Mouse (Mus musculus): ENCODE measurements around the gene Tgif1. TPM values are rescaled to one million over a fixed set of nuclear protein-coding genes. Genes with fewer than 3 reads are reported as not detected.
A peak's percentile ranks its signal among the peaks of the same experiment; 100 is the strongest.
"Not testable (repeated sequence)": the region's sequence is repeated elsewhere in the genome, so short reads cannot be mapped to it uniquely, and the experiment has no call there.

Tgif1 gene
- polyA plus RNA-seq, 1 experiment from 2014 or later: 10.9 TPM

- 83% methylated on average over 2 of the region's 2 CpGs for WGBS
- Histone ChIP-seq H3K9ac (replicated peaks; ENCODE audit: low read depth, low read length) (no peak overlapping the region), H3K36me3 (ENCODE audit: control insufficient read depth, insufficient read depth, low read length) (no peaks in the 10 kb centered on the region), H3K27ac (ENCODE audit: low read depth, low read length) (no peak overlapping the region), H3K4me2 (ENCODE audit: low read depth, low read length) (no peak overlapping the region), H3K9me3 (ENCODE audit: control insufficient read depth, low read length) (no peaks in the 10 kb centered on the region), H3K4me3 (ENCODE audit: low read depth, low read length) (no peak overlapping the region), H3K4me1 (ENCODE audit: control insufficient read depth, insufficient read depth, low read length) (no peaks in the 10 kb centered on the region), H3K27me3 (ENCODE audit: control insufficient read depth, insufficient read depth, low read length) (no peaks in the 10 kb centered on the region)
- ATAC-seq (ENCODE audit: low read depth): no peak
Measured at GRCm38 (mm10) chr17:70828569-70828968, 24.8 kb downstream of the Tgif1 start.

GRCm38 (mm10) chr17:70828180-70828528 is 25.2 kb downstream of the Tgif1 start:
- Histone ChIP-seq H3K4me3 (ENCODE audit: low read depth, low read length) (no peak overlapping the region), H3K9me3 (ENCODE audit: control insufficient read depth, low read length) (no peaks in the 10 kb centered on the region), H3K9ac (replicated peaks; ENCODE audit: low read depth, low read length) (no peak overlapping the region), H3K27ac (ENCODE audit: low read depth, low read length) (no peak overlapping the region), H3K36me3 (ENCODE audit: control insufficient read depth, insufficient read depth, low read length) (no peaks in the 10 kb centered on the region), H3K4me2 (ENCODE audit: low read depth, low read length) (no peak overlapping the region), H3K4me1 (ENCODE audit: control insufficient read depth, insufficient read depth, low read length) (no peaks in the 10 kb centered on the region), H3K27me3 (ENCODE audit: control insufficient read depth, insufficient read depth, low read length) (no peaks in the 10 kb centered on the region)
- ATAC-seq (ENCODE audit: low read depth): no peak
- WGBS: 74% methylated on average over 4 of the region's 4 CpGs

DNA sequence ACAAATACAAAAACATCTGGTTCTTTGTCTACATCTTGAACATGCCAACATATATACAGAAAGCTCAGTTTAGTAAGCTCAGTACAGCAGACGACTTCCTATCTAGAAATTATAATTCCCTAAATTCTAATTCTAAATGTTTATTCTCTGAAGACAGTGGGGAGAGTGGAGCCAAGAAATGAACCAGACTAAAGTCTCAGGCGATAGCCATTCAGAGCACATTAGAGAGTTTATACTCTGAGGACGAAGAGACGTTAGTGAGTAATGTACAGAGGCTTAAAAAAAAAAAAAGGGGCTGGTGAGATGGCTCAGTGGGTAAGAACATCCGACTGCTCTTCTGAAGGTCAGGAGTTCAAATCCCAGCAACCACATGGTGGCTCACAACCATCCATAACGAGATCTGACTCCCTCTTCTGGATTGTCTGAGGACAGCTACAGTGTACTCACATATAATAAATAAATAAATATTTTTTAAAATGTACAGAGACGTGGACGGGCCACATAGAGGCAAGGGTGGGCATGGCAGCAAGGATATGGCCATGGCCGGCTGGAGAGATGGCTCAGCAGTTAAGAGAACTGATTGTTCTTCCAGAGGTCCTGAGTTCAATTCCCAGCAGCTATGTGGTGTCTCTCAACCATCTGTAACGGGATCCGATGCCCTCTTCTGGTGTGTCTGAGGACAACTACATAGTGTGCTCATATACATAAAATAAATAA is 25.7 kb downstream of the Tgif1 start:
- not testable (repeated sequence) for H3K4me2 ChIP-seq (ENCODE audit: low read depth, low read length); H3K9ac ChIP-seq (replicated peaks; ENCODE audit: low read depth, low read length); H3K36me3 ChIP-seq (ENCODE audit: control insufficient read depth, insufficient read depth, low read length); H3K4me1 ChIP-seq (ENCODE audit: control insufficient read depth, insufficient read depth, low read length); H3K4me3 ChIP-seq (ENCODE audit: low read depth, low read length); H3K27ac ChIP-seq (ENCODE audit: low read depth, low read length); H3K9me3 ChIP-seq (ENCODE audit: control insufficient read depth, low read length); ATAC-seq (ENCODE audit: low read depth); H3K27me3 ChIP-seq (ENCODE audit: control insufficient read depth, insufficient read depth, low read length)
- 87% methylated on average over 10 of the region's 11 CpGs for WGBS

DNA sequence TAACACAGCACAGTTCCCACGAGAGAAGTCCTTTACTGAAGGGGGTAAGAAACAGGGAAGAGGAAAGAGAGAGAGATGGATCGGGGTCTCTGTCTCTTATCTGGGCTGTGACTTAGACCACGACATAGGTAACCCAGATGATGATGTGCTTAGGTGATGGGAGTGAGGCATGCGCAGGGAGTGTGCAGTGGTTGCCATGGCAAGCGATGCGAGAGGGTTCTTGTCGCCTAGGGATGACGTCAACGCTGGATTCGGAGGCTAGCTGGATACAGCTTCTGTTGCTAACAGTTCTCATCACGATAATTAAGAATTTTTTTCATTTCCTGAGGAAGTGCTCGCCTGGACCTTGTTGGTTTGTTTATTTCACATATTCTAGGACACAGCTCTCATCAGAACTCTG is 27.1 kb downstream of the Tgif1 start:
- no peak overlapping the region for H3K9ac ChIP-seq (replicated peaks; ENCODE audit: low read depth, low read length)
- WGBS: 90% methylated on average over 12 of the region's 12 CpGs
- no peak for ATAC-seq (ENCODE audit: low read depth)

DNA sequence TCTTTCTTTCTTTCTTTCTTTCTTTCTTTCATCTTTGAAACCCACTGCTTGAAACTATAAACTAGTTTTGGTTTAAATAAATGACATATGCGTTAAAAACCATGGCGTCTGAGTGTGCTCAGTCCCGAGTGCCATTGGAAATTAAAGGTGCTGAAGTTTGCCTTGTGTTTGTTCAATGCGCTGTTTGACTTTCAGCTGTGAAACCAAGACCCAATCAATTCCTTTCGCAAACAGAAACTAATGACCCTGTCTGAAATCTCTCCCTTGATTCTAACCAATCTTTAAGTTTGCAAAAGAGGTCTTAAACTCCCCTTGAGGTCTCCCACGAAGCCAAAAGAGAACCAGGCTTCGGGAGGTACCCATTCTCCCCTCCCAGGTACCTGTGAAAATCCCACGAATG is 30.3 kb downstream of the Tgif1 start:
- H3K4me2 ChIP-seq (ENCODE audit: low read depth, low read length): no peak overlapping the region
- 88% methylated on average over 8 of the region's 8 CpGs for WGBS
- no peak overlapping the region for H3K27ac ChIP-seq (ENCODE audit: low read depth, low read length)
- no peak overlapping the region for H3K9ac ChIP-seq (replicated peaks; ENCODE audit: low read depth, low read length)
- 0 out of 2 replicates have a peak, but pooled peaks cover 2% of the 10 kb centered on the region for H3K27me3 ChIP-seq (ENCODE audit: control insufficient read depth, insufficient read depth, low read length)
- peaks cover 2% of the 10 kb centered on the region; the same call in 1 of the 2 replicates for H3K4me1 ChIP-seq (ENCODE audit: control insufficient read depth, insufficient read depth, low read length)
- no peaks in the 10 kb centered on the region for H3K9me3 ChIP-seq (ENCODE audit: control insufficient read depth, low read length)
- H3K36me3 ChIP-seq (ENCODE audit: control insufficient read depth, insufficient read depth, low read length): no peaks in the 10 kb centered on the region
- H3K4me3 ChIP-seq (ENCODE audit: low read depth, low read length): no peak overlapping the region
- ATAC-seq (ENCODE audit: low read depth): no peak

More for the DNA sequence above, 27.1 kb downstream of the Tgif1 start:
- H3K4me1 ChIP-seq (ENCODE audit: control insufficient read depth, insufficient read depth, low read length): no peaks in the 10 kb centered on the region
- no peak overlapping the region for H3K4me2 ChIP-seq (ENCODE audit: low read depth, low read length)
- no peaks in the 10 kb centered on the region for H3K27me3 ChIP-seq (ENCODE audit: control insufficient read depth, insufficient read depth, low read length)
- H3K36me3 ChIP-seq (ENCODE audit: control insufficient read depth, insufficient read depth, low read length): no peaks in the 10 kb centered on the region
- H3K4me3 ChIP-seq (ENCODE audit: low read depth, low read length): no peak overlapping the region
- H3K9me3 ChIP-seq (ENCODE audit: control insufficient read depth, low read length): no peaks in the 10 kb centered on the region
- no peak overlapping the region for H3K27ac ChIP-seq (ENCODE audit: low read depth, low read length)

DNA sequence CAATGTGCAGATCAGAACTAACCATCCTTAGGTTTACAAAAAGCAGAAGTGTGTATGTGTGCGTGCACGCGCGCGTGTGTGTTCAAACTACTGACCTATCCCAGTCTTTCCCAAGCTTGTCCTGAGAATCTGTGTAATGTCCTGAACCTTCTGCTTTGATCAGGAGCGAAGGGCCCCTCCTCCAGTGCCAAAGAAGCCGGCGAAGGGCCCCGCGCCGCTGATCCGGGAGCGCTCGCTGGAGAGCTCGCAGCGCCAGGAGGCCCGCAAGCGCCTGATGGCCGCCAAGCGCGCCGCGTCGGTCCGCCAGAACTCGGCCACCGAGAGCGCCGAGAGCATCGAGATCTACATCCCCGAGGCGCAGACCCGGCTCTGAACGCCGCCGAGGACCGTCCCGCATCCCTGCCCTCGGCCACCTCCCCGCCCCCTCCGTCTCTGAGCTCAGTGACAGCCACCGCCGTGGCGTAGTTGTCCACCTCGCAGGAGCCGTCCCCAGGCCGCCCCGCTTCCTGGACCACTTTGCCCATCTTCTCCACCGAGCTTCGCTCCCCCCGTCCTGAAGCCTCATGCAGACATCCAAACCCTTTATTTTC is 35.4 kb downstream of the Tgif1 start:
- Histone ChIP-seq H3K4me2 (ENCODE audit: low read depth, low read length) (peak overlapping the region; percentile 86), H3K9ac (replicated peaks; ENCODE audit: low read depth, low read length) (peak overlapping the region; percentile 47; the same call in 1 of the 2 replicates), H3K36me3 (ENCODE audit: control insufficient read depth, insufficient read depth, low read length) (no peaks in the 10 kb centered on the region), H3K27me3 (ENCODE audit: control insufficient read depth, insufficient read depth, low read length) (0 out of 2 replicates have a peak, but pooled peaks cover 7% of the 10 kb centered on the region), H3K4me3 (ENCODE audit: low read depth, low read length) (peak overlapping the region; percentile 43), H3K4me1 (ENCODE audit: control insufficient read depth, insufficient read depth, low read length) (peaks cover 5% of the 10 kb centered on the region; the same call in 1 of the 2 replicates), H3K9me3 (ENCODE audit: control insufficient read depth, low read length) (no peaks in the 10 kb centered on the region), H3K27ac (ENCODE audit: low read depth, low read length) (no peak overlapping the region)
- WGBS: 2% methylated on average over 48 of the region's 51 CpGs
- ATAC-seq (ENCODE audit: low read depth): peak; percentile 78

GRCm38 (mm10) chr17:70815001-70815400 is 38.3 kb downstream of the Tgif1 start:
- no peak overlapping the region for H3K4me2 ChIP-seq (ENCODE audit: low read depth, low read length)
- H3K9me3 ChIP-seq (ENCODE audit: control insufficient read depth, low read length): no peaks in the 10 kb centered on the region
- H3K9ac ChIP-seq (replicated peaks; ENCODE audit: low read depth, low read length): no peak overlapping the region
- no peak overlapping the region for H3K27ac ChIP-seq (ENCODE audit: low read depth, low read length)
- no peak overlapping the region for H3K4me3 ChIP-seq (ENCODE audit: low read depth, low read length)
- WGBS: 51% methylated on average over 8 of the region's 8 CpGs
- H3K4me1 ChIP-seq (ENCODE audit: control insufficient read depth, insufficient read depth, low read length): peaks cover 5% of the 10 kb centered on the region; the same call in 1 of the 2 replicates
- no peak for ATAC-seq (ENCODE audit: low read depth)
- 0 out of 2 replicates have a peak, but pooled peaks cover 7% of the 10 kb centered on the region for H3K27me3 ChIP-seq (ENCODE audit: control insufficient read depth, insufficient read depth, low read length)
- no peaks in the 10 kb centered on the region for H3K36me3 ChIP-seq (ENCODE audit: control insufficient read depth, insufficient read depth, low read length)

DNA sequence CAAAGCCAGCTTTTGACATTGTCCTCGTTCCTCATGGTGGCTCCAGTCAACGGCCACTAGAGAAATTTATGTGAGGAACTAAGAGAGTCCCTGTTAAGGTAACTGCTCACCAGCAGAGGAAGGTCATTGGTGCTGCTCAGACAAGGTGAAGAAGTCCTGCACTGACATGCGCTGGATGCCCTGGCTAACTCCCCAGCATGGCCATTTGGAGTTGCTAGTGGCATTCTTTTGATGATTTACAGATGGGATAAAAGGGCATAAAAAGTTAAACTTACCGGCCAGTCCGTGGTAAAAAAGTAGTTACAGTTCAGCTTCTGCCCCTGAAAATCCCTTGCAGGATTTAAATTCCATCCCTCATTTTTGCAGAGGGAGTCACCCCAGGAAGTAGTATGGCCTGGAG is 42.6 kb downstream of the Tgif1 start:
- no peak overlapping the region for H3K4me2 ChIP-seq (ENCODE audit: low read depth, low read length)
- H3K27ac ChIP-seq (ENCODE audit: low read depth, low read length): no peak overlapping the region
- H3K9me3 ChIP-seq (ENCODE audit: control insufficient read depth, low read length): no peaks in the 10 kb centered on the region
- 78% methylated on average over 5 of the region's 5 CpGs for WGBS
- no peaks in the 10 kb centered on the region for H3K27me3 ChIP-seq (ENCODE audit: control insufficient read depth, insufficient read depth, low read length)
- H3K4me3 ChIP-seq (ENCODE audit: low read depth, low read length): no peak overlapping the region
- H3K4me1 ChIP-seq (ENCODE audit: control insufficient read depth, insufficient read depth, low read length): no peaks in the 10 kb centered on the region
- H3K9ac ChIP-seq (replicated peaks; ENCODE audit: low read depth, low read length): no peak overlapping the region
- no peak for ATAC-seq (ENCODE audit: low read depth)
- no peaks in the 10 kb centered on the region for H3K36me3 ChIP-seq (ENCODE audit: control insufficient read depth, insufficient read depth, low read length)

- Histone ChIP-seq H3K27ac (ENCODE audit: low read depth, low read length) (no peak overlapping the region), H3K9ac (replicated peaks; ENCODE audit: low read depth, low read length) (no peak overlapping the region), H3K9me3 (ENCODE audit: control insufficient read depth, low read length) (no peaks in the 10 kb centered on the region), H3K4me2 (ENCODE audit: low read depth, low read length) (no peak overlapping the region), H3K4me3 (ENCODE audit: low read depth, low read length) (no peak overlapping the region), H3K4me1 (ENCODE audit: control insufficient read depth, insufficient read depth, low read length) (no peaks in the 10 kb centered on the region), H3K36me3 (ENCODE audit: control insufficient read depth, insufficient read depth, low read length) (no peaks in the 10 kb centered on the region), H3K27me3 (ENCODE audit: control insufficient read depth, insufficient read depth, low read length) (no peaks in the 10 kb centered on the region)
- no peak for ATAC-seq (ENCODE audit: low read depth)
- WGBS: 17% methylated on average over 3 of the region's 3 CpGs
Measured at GRCm38 (mm10) chr17:70809776-70810175, 43.6 kb downstream of the Tgif1 start.
